Mouse (Mus musculus): ENCODE measurements around the gene Phactr1. TPM values are rescaled to one million over a fixed set of nuclear protein-coding genes. Genes with fewer than 3 reads are reported as not detected.
A peak's percentile ranks its signal among the peaks of the same experiment; 100 is the strongest.

Phactr1 gene
- polyA plus RNA-seq, 1 experiment from 2014 or later, result 15.5 TPM

DNA sequence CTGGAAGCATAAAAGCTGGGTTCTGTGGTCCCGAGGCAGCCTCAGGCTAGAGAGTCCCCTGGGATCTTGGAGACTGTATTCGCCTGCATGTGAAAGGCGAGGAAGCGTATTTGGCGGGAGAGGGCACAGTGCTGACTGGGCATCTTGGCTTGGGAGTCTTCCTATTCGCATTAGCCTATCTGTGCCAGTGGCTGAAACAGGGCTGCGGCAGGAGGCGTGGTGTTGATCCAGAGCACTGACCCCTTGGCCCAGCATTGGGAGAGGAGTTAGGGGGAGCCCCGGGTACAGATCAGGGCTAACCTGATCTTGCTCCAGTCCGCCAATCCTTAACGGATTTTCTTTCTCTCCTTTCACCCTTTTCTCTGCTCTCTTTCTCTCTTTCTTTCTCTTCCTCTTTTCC is 28.7 kb downstream of the Phactr1 start:
- peak overlapping the region; percentile 76 for H3K4me2 ChIP-seq
- H3K36me3 ChIP-seq (ENCODE audit: control insufficient read depth, insufficient read depth, low read length), result no peaks in the 10 kb centered on the region
- ATAC-seq (ENCODE audit: low FRiP score) (peak; percentile 77), DNase-seq (ENCODE audit: low spot score, missing footprints) (peak; percentile 86)
- H3K4me3 ChIP-seq (ENCODE audit: low read depth, low read length), result peak overlapping the region; percentile 60
- H3K27me3 ChIP-seq (ENCODE audit: control insufficient read depth, insufficient read depth, low read length), result no peaks in the 10 kb centered on the region
- H3K27ac ChIP-seq (ENCODE audit: low read depth, low read length), result no peak overlapping the region
- no peaks in the 10 kb centered on the region for H3K9me3 ChIP-seq (ENCODE audit: control insufficient read depth, low read length)
- H3K4me1 ChIP-seq (ENCODE audit: control insufficient read depth, insufficient read depth, low read length), result peaks cover 7% of the 10 kb centered on the region; the same call in 1 of the 2 replicates
- WGBS, result 5% methylated on average over 11 of the region's 11 CpGs
- peak overlapping the region; percentile 71 for H3K9ac ChIP-seq (ENCODE audit: low read length)

DNA sequence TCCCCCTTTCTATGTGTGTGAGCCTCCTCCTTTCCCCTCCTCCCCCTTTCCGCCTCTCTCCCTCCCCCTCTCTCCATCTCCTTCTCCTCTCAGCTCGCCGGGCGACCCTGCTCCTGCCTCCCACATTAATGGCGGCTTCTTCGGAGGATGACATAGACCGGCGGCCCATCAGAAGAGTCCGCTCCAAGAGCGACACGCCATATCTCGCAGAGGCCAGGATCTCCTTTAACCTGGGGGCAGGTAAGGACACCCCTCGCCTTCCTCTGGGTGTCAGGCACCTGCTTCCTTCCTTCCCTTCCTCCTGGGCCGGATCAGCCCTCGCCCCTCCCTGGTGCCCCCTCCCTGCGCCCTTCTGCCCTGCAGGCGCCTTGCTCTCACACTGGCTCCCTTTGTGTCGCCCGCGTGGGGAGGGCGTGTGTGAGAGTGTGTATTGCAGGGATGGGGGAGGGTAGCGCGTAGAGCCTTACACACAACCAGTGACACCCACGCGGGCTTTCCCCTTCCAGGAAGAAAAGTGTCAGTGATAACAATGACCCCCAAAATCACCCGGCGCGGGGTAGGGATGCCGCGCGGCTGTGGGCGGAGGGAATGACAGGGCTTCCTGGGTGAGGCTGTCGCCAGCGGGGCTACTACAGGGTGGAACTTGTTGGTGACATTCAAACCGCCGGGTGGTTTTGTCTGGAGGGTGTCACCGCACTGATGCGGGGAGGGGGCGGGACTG is 29.3 kb downstream of the Phactr1 start:
- ATAC-seq (ENCODE audit: low FRiP score) (peak; percentile 84), DNase-seq (ENCODE audit: low spot score, missing footprints) (peak; percentile 93)
- under 1% methylated on average over 39 of the region's 39 CpGs for WGBS
- Histone ChIP-seq H3K27me3 (ENCODE audit: control insufficient read depth, insufficient read depth, low read length) (no peaks in the 10 kb centered on the region), H3K4me1 (ENCODE audit: control insufficient read depth, insufficient read depth, low read length) (peaks cover 7% of the 10 kb centered on the region; the same call in 1 of the 2 replicates), H3K9me3 (ENCODE audit: control insufficient read depth, low read length) (no peaks in the 10 kb centered on the region), H3K36me3 (ENCODE audit: control insufficient read depth, insufficient read depth, low read length) (no peaks in the 10 kb centered on the region), H3K9ac (ENCODE audit: low read length) (peak overlapping the region; percentile 71), H3K4me2 (peak overlapping the region; percentile 76), H3K27ac (ENCODE audit: low read depth, low read length) (no peak overlapping the region), H3K4me3 (ENCODE audit: low read depth, low read length) (peak overlapping the region; percentile 60)

DNA sequence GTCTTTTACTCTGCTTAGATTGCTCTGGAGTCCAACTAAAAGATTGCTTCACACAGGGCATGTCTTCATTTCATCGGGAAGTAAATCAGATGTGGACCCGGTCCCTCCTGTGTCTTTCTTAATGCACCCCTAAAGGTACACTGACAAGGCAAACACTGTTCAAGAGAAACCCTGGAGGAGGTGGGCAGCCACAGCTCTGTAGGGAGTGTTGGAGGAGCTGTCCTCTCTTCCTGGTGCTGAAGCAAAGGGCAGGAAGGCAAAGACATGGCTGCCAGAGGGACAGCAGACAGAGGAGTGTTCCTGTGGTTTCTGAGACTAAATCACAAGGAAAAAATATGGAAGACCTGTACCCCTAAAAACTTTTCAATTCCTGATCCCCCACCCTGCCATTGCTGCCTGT is 31.1 kb downstream of the Phactr1 start:
- DNase-seq (ENCODE audit: low spot score, missing footprints) (peak; percentile 90), ATAC-seq (ENCODE audit: low FRiP score) (no peak)
- H3K4me1 ChIP-seq (ENCODE audit: control insufficient read depth, insufficient read depth, low read length), result peaks cover 7% of the 10 kb centered on the region; the same call in 1 of the 2 replicates
- H3K4me2 ChIP-seq, result no peak overlapping the region
- no peak overlapping the region for H3K4me3 ChIP-seq (ENCODE audit: low read depth, low read length)
- H3K9me3 ChIP-seq (ENCODE audit: control insufficient read depth, low read length), result no peaks in the 10 kb centered on the region
- no peaks in the 10 kb centered on the region for H3K36me3 ChIP-seq (ENCODE audit: control insufficient read depth, insufficient read depth, low read length)
- no peaks in the 10 kb centered on the region for H3K27me3 ChIP-seq (ENCODE audit: control insufficient read depth, insufficient read depth, low read length)
- no peak overlapping the region for H3K9ac ChIP-seq (ENCODE audit: low read length)
- WGBS, result 26% methylated on average over 2 of the region's 2 CpGs
- H3K27ac ChIP-seq (ENCODE audit: low read depth, low read length), result no peak overlapping the region

DNA sequence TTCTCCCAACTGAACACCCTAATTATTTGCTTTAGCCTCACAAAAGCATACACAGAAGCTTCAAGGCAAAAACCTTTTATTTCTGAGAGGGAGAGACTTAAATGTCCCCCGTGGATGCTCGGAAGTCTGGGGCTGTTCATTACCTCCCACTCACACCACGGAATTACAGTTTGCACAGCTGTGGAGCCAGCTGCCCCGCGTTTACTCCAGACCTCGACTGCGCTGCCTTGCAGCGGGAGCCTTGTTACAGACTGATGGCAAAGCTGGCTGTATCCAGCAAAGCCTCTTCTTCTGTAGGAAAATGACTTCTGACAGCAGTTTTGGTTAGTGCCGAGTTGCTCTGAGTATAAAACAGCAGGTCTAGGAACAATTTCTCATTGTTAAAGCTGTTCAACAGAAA is 39.0 kb downstream of the Phactr1 start:
- Histone ChIP-seq H3K9me3 (ENCODE audit: control insufficient read depth, low read length) (no peaks in the 10 kb centered on the region), H3K27ac (ENCODE audit: low read depth, low read length) (no peak overlapping the region), H3K4me1 (ENCODE audit: control insufficient read depth, insufficient read depth, low read length) (no peaks in the 10 kb centered on the region), H3K9ac (ENCODE audit: low read length) (no peak overlapping the region), H3K36me3 (ENCODE audit: control insufficient read depth, insufficient read depth, low read length) (no peaks in the 10 kb centered on the region), H3K27me3 (ENCODE audit: control insufficient read depth, insufficient read depth, low read length) (no peaks in the 10 kb centered on the region), H3K4me3 (ENCODE audit: low read depth, low read length) (no peak overlapping the region), H3K4me2 (no peak overlapping the region)
- DNase-seq (ENCODE audit: low spot score, missing footprints) (no peak), ATAC-seq (ENCODE audit: low FRiP score) (peak; percentile 38; the same call in 1 of the 2 replicates)
- WGBS, result 48% methylated on average over 9 of the region's 9 CpGs

DNA sequence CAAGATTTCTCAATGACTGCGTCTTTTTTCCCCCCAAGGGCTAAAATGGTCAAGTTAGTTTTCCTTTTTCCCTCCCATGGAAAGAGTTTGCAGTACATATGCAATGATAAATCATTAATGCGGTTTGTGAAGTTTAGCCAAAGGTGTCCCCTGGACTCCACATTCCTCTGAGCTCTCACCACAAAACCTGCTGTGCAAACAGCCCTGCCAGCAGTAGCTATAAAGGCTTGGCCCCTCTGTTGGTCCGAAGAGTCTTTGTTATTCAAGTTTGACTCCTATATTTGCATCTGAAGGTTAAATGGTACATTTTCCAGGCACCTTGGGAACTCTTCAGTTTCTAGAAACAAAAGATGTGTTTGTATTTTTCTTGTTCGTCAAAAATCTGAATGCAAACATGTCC is 39.7 kb downstream of the Phactr1 start:
- Histone ChIP-seq H3K4me3 (ENCODE audit: low read depth, low read length) (no peak overlapping the region), H3K9ac (ENCODE audit: low read length) (no peak overlapping the region), H3K36me3 (ENCODE audit: control insufficient read depth, insufficient read depth, low read length) (no peaks in the 10 kb centered on the region), H3K27me3 (ENCODE audit: control insufficient read depth, insufficient read depth, low read length) (no peaks in the 10 kb centered on the region), H3K27ac (ENCODE audit: low read depth, low read length) (no peak overlapping the region), H3K9me3 (ENCODE audit: control insufficient read depth, low read length) (no peaks in the 10 kb centered on the region), H3K4me1 (ENCODE audit: control insufficient read depth, insufficient read depth, low read length) (no peaks in the 10 kb centered on the region), H3K4me2 (no peak overlapping the region)
- ATAC-seq (ENCODE audit: low FRiP score) (no peak), DNase-seq (ENCODE audit: low spot score, missing footprints) (no peak)
- WGBS, result 47% methylated on average over 4 of the region's 4 CpGs

DNA sequence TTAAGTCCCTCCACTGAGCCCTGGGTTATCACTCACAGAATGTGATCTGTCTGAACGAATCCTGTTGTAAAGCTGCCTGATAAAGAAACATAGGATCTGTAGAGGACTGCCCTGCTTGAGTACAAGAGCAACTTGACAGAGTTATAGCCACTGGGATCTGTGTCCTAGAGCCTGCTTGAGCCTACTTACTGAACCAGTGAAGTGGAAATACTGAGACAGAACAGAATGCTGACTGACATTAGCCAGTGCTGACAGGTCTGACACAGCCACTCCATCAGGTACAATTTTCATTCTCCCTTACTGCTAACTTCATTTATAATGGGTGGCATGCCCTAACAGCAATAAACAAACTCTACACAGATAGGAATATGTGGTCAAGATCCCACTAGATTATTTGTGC is 40.2 kb downstream of the Phactr1 start:
- no peak overlapping the region for H3K27ac ChIP-seq (ENCODE audit: low read depth, low read length)
- no peak for ATAC-seq (ENCODE audit: low FRiP score)
- H3K27me3 ChIP-seq (ENCODE audit: control insufficient read depth, insufficient read depth, low read length), result no peaks in the 10 kb centered on the region
- H3K36me3 ChIP-seq (ENCODE audit: control insufficient read depth, insufficient read depth, low read length), result no peaks in the 10 kb centered on the region
- H3K4me2 ChIP-seq, result no peak overlapping the region
- no peak for DNase-seq (ENCODE audit: low spot score, missing footprints)
- H3K9ac ChIP-seq (ENCODE audit: low read length), result no peak overlapping the region
- no peaks in the 10 kb centered on the region for H3K4me1 ChIP-seq (ENCODE audit: control insufficient read depth, insufficient read depth, low read length)
- H3K9me3 ChIP-seq (ENCODE audit: control insufficient read depth, low read length), result no peaks in the 10 kb centered on the region
- 13% methylated on average over 1 of the region's 1 CpGs for WGBS
- no peak overlapping the region for H3K4me3 ChIP-seq (ENCODE audit: low read depth, low read length)

DNA sequence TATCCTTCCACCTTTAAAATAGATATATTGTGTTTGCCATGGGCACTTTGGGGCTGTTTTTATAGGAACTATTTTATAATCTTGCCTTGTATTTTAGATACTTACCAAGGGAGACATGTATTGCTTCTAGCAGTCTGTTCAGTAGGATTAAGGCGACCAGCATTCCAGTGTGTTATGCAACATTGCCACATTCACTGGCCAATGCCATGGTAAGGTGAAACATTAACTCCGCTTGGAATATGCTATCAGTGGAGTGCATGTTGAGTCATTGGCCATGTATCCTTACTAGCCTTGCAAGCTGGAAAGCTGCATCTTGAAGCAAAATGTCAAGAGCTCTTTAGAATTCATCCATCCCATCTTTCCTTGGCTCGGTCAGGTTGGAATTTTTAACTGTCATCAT is 43.6 kb downstream of the Phactr1 start:
- Histone ChIP-seq H3K9me3 (ENCODE audit: control insufficient read depth, low read length) (no peaks in the 10 kb centered on the region), H3K27ac (ENCODE audit: low read depth, low read length) (no peak overlapping the region), H3K27me3 (ENCODE audit: control insufficient read depth, insufficient read depth, low read length) (no peaks in the 10 kb centered on the region), H3K4me1 (ENCODE audit: control insufficient read depth, insufficient read depth, low read length) (no peaks in the 10 kb centered on the region), H3K36me3 (ENCODE audit: control insufficient read depth, insufficient read depth, low read length) (no peaks in the 10 kb centered on the region), H3K9ac (ENCODE audit: low read length) (no peak overlapping the region), H3K4me3 (ENCODE audit: low read depth, low read length) (no peak overlapping the region), H3K4me2 (no peak overlapping the region)
- ATAC-seq (ENCODE audit: low FRiP score), result no peak
- 87% methylated on average over 3 of the region's 3 CpGs for WGBS
- DNase-seq (ENCODE audit: low spot score, missing footprints), result no peak

DNA sequence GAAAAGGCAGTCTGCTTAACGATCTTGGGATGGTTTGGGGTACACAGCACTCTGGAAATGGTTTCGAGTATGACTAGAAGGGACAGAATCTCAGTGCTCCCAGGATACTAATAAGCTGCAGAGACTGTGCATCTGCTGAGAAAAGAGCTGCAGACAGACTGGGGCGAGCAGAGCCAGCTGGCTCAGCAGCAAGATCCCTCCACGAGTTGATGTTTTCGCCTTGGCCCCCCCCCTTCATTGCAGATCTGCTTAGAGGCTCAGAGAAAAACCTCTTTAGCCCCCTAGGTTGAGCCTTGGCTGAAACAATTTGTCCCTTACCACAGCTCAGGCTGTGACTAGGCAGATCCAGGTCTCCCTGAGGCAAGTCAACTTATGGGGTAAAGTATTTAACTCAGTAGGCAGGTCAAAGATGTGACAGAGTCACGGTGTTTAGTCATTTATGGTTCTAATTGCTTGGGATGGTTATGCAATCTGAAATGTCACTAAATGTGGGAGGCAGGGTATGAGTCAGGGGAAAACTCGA is 45.3 kb downstream of the Phactr1 start:
- WGBS, result 69% methylated on average over 7 of the region's 7 CpGs
- H3K4me3 ChIP-seq (ENCODE audit: low read depth, low read length), result no peak overlapping the region
- no peaks in the 10 kb centered on the region for H3K27me3 ChIP-seq (ENCODE audit: control insufficient read depth, insufficient read depth, low read length)
- no peaks in the 10 kb centered on the region for H3K36me3 ChIP-seq (ENCODE audit: control insufficient read depth, insufficient read depth, low read length)
- DNase-seq (ENCODE audit: low spot score, missing footprints), result peak; percentile 62
- no peak overlapping the region for H3K27ac ChIP-seq (ENCODE audit: low read depth, low read length)
- ATAC-seq (ENCODE audit: low FRiP score), result no peak
- H3K4me1 ChIP-seq (ENCODE audit: control insufficient read depth, insufficient read depth, low read length), result no peaks in the 10 kb centered on the region
- no peaks in the 10 kb centered on the region for H3K9me3 ChIP-seq (ENCODE audit: control insufficient read depth, low read length)
- no peak overlapping the region for H3K9ac ChIP-seq (ENCODE audit: low read length)
- H3K4me2 ChIP-seq, result no peak overlapping the region

DNA sequence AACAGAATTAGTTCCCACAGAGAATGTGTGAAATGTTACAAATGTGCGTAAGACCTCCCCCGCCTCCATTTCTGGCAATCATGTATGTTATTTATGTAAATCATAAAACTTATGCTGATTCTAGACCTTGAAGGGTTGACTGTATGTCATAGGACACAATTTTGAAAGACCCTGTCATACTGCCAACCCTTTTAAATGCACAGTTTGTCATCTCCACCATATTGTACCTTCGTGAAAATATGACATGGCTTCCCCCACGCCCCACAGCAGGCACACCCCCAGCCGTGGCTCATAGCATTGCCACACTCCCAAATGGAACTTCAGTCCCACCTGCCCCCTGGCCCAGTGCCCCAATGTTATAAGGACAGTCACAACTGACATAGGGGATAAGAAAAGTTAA is 57.1 kb downstream of the Phactr1 start:
- H3K4me2 ChIP-seq, result no peak overlapping the region
- no peaks in the 10 kb centered on the region for H3K27me3 ChIP-seq (ENCODE audit: control insufficient read depth, insufficient read depth, low read length)
- no peaks in the 10 kb centered on the region for H3K9me3 ChIP-seq (ENCODE audit: control insufficient read depth, low read length)
- H3K4me1 ChIP-seq (ENCODE audit: control insufficient read depth, insufficient read depth, low read length), result no peaks in the 10 kb centered on the region
- no peak overlapping the region for H3K27ac ChIP-seq (ENCODE audit: low read depth, low read length)
- ATAC-seq (ENCODE audit: low FRiP score) (no peak), DNase-seq (ENCODE audit: low spot score, missing footprints) (peak; percentile 70)
- WGBS, result 90% methylated on average over 5 of the region's 5 CpGs
- H3K4me3 ChIP-seq (ENCODE audit: low read depth, low read length), result no peak overlapping the region
- H3K36me3 ChIP-seq (ENCODE audit: control insufficient read depth, insufficient read depth, low read length), result no peaks in the 10 kb centered on the region
- H3K9ac ChIP-seq (ENCODE audit: low read length), result no peak overlapping the region
